Mouse (Mus musculus): ENCODE measurements around the gene Myo1g.
"Not testable (repeated sequence)": the region's sequence is repeated elsewhere in the genome, so short reads cannot be mapped to it uniquely, and the experiment has no call there.

Gene Myo1g

DNA sequence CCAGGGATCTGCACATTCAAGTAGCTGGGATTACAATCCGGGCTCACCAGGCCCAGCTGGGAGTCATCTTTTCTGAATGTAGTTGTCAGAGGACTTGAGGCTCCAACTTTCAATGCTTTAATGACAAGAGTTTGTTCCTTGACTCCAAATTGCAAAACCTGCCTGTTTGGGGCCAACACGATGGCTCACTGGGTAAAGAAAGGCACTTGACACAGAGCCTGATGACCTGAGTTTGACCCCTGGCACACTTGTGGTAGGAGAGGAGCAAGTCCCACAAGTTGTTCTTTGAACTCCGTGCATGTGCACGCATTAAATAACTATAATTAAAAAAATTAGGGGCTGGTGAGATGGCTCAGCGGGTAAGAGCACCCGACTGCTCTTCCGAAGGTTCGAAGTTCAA, 9.2 kb upstream of the Myo1g start:
- DNase-seq (ENCODE audit: low spot score) = no peak

DNA sequence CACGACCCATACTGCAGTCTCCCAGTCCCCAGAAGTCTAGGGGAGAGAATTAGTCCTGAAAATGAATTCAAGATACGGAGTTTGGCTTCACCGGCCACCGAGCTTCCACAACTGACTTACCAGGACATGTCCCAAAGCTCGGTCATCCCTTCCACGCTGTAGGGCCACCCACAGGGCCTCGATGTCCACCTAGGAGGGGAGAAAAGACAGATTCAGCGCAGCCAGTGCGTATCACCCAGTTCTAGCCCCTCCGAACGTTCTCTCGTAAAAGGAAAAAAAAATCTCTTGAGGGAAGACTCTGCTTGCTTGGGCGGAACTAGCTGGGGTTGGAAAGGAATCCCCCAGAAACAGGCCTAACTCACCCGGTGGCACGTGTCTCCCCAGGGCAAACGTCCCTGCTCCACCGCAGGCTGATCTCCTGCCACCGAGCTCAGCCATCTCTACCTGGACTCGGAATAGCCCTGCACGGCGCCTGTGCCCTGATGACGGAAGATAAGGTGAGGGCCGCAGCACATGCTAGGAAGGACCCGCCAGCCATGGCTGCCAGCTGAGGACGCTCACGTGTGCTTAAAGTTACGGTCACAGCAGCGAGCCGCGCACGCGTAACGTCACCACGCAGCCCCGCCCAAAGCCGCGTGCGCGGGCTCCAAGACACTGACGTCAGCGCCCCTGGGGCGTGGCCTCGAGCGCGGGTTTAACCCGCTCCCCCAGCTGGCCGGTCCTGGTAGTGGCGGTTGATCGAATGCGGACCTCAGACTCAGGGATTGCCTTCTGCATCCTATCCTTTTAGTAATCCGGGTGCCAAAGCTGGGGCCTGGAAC, 7.6 kb upstream of the Myo1g start:
- DNase-seq (ENCODE audit: low spot score) = peak; percentile 94

DNA sequence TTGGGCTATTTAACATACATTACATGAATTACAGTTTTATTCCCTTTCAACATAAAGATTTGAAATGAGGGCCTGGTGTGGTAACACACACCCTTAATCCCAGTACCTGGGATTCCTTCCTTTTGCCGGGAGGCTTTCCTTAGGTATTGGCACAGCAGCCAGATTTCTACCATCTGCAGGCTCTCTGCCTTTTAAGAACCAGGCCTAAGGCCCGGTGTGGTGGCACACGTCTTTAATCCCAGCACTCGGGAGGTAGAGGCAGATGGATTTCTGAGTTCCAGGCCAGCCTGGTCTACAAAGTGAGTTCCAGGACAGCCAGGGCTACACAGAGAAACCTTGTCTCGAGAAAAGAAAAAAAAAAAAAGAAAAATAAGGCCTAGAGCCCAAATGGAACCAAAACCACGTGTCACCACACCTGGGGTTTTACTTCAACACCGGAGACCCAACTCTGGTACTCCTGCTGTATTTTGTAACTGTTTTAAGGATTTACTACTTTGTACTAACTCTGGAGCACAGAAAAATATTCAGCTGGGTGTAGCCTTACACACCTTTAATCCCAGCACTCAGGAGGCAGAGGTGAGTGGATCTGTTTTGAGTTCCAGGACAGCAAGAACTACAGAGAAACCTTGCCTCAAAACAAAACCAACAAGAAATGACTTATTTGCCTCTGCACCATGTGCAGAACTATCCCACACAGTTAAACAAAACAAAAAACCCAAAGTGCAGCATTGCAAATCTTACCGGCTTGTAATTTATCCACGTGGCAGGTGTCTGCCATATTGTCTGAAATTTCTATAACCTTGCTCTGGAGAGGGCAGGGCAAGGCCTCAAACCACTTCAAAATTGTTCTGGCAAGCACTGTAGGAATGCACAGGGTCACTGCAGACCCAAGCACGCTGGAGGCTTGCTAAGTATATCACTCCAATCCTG, 6.8 kb upstream of the Myo1g start:
- no peak for DNase-seq (ENCODE audit: low spot score)

DNA sequence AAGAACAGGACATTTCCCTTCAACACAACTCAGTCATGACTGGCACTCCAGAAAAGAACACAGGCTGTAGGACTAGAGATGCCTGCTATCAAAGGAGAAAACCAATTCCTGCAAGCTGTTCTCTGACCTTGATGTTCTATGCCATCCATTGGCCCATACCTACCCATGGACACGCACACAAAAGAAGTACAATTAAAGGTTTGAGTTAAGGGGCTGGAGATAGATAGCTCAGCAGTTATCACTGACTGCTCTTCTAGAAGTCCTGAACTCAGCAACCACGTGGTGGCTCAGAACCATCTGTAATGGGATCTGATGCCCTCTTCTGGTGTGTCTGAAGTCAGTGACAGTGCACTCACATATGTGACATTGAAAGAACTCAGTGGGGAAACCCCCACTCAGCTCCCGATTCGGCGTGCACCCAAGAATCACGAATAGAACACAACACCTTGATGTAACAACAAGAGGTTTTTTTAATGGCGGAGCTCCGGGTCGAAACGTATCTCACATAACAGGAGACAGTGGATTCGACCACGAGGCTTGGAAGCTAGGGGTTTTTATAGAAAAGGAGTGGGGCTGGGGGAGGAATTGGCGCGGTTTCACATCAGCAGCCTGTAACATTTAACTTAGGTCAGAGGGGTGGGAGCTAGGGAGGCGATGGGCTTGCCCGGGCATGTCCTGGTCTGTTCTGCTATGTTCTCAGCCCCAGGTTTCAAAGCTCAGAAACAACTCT, 5.9 kb upstream of the Myo1g start:
- not testable (repeated sequence) for DNase-seq (ENCODE audit: low spot score)

DNA sequence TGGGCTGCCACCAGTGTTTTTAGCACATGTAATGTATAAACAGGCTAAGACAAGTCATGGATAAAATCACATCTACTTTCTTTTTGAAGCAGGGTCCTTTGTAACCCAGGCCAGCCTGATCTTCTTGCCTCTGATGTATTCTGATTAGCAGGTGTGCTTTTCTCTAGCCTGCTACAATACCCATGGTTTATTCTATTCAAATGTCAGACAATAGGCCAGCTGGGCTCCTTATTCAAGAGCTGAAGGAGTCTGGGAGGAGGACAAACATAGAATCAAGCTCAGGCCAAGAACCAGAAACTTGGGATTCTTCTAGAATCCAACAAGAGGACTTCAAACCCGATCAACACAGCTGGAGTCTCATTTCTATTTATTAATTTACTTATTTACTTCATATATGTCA, 4.5 kb upstream of the Myo1g start:
- DNase-seq (ENCODE audit: low spot score) = no peak

DNA sequence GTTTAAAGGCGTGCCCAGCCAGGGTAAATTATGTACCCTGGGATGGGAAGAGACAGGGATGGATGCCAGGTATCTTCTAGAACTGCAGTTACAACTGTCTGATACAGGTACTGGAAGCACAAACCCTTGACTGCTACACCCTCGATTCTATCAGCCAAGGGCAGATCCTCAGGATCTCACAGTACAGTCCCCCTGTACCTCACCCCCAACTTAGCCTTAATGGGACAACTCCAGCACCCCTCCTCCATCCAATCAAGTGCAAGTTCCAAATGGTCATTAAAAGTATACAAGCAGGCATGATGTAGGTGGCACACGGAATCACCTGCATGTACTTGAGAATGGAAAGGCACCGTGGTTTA, 4.1 kb upstream of the Myo1g start:
- no peak for DNase-seq (ENCODE audit: low spot score)

DNA sequence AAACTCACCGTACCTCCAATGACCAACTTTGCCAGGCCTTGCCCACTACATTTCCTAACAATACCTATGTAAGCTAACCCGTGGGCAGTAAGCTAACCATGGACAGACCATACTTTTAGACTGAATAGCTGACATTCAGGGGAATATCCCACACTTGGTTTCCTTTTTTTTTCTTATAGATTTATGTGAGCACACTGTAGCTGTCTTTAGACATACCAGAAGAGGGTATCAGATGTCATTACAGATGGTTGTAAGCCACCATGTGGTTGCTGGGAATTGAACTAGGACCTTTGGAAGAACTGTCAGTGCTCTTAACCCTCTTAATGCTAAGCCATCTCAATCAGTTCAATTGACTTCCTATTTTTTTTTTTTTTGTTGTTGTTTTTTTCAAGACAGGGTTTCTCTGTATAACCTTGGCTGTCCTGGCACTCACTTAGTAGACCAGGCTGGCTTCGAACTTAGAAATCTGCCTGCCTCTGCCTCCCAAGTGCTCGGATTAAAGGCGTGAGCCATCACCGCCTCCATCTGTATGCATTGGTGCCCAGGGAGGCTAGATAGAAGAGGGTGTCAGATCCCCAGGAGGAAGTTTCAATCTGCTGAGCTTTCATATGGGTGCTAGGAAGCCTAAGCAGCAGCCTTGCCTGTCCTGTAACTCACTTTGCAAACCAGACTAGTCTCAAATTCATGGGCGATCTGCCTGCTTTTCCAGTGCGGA, 3.6 kb upstream of the Myo1g start:
- no peak for DNase-seq (ENCODE audit: low spot score)

DNA sequence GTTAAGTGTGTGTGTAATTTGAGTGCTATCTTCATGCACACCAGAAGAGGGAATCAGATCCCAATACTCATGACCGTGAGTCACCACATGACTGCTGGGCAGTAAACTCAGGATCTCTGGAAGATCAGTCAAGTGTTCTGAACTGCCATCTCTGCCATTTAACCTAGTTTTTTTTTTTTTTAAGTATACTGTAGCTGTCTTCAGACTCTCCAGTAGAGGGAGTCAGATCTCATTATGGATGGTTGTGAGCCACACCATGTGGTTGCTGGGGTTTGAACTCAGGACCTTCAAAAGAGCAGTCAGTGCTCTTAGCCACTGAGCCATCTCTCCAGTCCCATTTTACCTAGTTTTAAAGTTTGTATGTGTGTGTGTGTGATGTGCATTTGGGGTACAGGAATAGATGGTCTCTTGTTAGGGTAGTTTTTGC, 2.9 kb upstream of the Myo1g start:
- no peak for DNase-seq (ENCODE audit: low spot score)

DNA sequence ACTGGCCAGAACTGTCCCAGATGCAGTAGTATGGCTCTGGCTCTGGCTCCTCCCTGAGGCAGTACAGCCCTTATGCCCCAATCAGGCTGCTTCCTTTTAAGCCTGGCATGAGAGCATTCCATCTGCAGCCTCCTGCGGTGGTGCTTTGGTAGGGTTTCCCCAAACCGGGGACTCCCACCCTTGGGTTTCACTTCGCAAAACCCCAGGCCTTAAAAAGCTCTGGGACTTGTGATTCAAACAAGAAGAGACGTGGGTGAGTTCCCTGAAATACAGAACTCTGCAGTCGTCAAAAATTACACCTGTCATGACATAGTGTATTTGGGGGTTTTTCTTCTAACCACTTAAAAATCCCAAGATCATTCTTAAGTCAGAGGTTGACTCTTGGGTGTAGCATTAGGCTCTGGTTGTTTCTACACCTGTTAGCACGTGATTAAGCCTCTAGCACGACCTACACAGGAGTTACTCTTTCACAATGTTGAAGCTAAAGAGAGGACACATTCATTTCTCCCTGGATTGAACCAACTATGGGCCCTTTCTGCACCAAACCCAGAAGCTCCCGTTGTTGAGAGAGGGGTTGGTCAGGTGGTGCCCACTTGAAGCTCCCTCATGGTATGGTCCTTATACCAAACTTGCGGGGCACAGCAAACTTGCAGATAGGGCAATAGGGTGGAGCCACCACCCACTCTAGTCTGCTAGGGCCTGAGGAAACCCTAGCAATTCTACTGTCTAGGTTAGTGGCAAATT, 2.2 kb upstream of the Myo1g start:
- no peak for DNase-seq (ENCODE audit: low spot score)

DNA sequence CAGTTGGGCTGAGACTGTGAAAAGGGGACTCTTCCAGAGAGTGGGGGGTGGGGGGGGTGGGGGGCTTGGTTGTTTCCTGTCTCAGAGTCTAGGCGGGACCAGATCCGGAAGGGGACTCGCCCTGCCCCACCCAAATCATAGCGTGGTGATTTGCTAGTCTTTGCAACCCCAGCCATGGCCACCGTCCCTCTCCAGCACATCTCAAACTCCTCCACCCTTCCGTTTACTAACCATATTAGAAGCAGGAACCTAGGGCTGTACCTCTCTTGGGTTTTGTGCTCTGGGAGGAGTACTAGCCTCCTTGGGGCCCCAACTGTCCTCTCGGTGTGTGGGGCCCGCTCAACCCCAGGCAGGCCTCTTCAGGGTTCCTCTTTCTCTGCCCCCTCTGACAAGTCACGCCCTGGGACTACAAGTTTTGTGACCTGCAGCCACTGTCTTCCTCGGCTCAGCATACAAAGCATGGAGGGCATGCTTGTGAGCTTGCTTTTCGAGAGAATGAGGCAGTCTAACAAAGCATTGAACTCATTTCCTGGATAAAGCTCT, 1.2 kb downstream of the Myo1g start:
- no peak for DNase-seq (ENCODE audit: low spot score)

DNA sequence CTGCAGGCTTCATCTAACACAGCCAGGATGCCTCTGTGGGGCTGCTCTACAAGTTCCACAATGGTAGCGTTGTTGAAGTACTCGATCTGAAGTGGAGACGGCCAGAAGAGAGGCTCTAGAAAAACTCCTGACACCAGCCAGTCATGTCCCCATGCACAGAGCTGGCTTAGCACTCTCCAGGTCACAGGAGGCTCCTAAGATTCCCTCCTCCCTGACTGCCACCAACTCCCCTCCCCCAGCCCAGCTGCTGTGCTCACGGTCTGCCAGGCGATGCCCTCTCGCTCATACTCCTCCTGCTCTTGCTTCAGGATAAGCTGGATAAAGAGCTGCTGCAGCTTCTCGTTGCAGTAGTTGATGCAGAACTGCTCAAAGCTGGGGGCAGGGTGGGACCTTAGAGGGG, 5.9 kb downstream of the Myo1g start:
- DNase-seq (ENCODE audit: low spot score) = no peak

DNA sequence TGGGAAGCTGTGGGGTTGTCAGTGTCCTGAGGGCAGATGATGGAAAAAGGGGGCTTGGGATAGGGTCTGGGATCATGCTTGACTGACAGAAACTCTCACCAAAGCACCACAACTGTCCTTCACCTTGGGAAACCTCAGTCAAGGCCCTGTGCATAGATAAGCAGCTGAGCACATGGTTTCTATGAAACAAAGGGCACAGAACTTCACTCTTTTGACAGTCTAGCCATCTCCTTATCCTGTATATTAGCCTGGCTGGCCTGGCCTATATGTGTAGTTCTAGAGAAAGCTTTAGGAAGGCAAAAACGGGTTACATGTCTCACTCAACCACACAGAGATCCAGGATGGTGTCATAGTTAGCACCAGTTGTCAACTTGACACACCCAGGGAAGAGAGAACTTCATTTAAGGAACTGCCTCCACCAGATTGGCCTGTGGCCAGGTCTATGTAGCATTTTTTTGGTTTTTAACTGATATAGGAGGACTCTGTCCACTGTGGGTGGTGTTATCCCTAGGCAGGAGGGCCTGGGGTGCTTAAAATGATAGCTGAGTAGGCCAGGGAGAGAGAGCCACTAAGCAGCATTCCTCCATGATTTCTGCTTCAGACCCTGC, 12.4 kb downstream of the Myo1g start:
- no peak for DNase-seq (ENCODE audit: low spot score)

DNA sequence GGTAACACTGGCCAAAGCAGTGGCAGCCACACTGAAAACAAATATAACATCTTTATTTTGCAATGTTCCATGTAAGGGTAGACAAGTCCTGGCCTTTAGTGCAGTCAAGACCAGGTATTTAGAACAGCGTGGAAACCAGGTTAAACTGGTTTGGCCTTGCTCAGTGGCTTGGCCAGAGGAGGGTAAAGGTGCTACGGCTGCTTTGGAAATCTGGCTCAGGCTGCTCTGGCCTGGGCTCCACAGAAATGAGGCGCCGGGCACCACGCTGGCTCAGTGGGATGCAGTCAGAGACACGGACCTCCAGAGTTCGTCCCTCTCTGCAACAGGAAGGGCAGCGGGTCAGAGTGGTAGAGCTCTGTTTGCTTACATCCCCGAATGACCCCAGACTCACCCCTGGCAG, 14.2 kb downstream of the Myo1g start:
- no peak for DNase-seq (ENCODE audit: low spot score)

DNA sequence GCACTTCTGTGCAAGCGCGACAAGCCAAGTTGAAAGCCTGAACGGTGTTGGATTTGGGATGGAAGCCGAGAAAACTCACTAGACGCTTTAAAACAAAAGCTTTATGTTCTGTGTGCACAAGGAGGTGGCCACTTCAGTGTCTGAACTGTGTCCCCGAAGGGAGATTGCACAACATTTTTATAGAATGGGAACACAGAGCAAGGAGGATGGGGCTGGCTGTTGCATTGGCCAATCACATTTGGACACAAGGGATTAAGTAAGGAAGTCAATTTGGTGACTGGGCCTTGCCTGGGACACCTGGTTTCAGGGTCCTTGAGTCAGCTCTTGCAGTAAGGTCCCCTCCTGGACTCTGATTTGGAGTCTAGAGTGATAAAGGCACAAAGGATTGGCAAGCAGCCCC, 16.1 kb downstream of the Myo1g start:
- no peak for DNase-seq (ENCODE audit: low spot score)

DNA sequence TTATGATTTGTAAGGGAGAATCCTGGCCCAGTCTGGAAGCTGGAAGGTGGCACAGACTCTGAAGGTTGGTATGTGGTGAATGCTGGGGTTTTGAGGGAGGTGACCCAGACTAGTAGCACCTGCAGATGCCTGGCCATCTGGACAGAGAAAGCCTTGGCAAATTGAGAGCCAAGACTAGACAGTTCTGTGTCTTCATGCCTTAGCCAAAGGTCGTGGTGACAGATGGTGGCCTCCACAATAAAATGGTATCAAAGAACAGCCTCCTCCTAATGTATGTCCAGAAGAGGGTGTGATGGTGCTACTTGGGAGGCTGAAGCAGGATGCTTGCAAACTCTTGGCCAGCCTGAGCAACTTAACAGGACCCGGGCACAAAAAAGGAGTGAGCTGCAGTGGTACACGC, 16.5 kb downstream of the Myo1g start:
- DNase-seq (ENCODE audit: low spot score) = no peak

DNA sequence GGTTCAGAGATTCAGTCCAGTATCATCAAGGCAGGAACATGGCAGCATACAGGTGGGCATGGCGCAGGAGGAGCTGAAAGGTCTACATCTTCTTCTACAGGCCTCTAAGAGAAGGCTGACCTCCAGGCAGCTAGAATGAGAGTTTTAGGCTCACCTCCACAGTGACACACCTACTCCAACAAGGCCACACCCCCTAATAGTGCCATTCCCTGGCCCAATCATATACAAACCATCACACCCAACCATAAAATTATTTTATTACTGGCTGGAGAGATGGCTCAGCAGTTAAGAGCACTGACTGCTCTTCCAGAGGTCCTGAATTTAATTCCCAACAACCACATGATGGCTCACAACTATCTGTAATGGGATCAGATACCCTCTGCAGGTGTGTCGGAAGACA, 18.3 kb downstream of the Myo1g start:
- DNase-seq (ENCODE audit: low spot score) = no peak

DNA sequence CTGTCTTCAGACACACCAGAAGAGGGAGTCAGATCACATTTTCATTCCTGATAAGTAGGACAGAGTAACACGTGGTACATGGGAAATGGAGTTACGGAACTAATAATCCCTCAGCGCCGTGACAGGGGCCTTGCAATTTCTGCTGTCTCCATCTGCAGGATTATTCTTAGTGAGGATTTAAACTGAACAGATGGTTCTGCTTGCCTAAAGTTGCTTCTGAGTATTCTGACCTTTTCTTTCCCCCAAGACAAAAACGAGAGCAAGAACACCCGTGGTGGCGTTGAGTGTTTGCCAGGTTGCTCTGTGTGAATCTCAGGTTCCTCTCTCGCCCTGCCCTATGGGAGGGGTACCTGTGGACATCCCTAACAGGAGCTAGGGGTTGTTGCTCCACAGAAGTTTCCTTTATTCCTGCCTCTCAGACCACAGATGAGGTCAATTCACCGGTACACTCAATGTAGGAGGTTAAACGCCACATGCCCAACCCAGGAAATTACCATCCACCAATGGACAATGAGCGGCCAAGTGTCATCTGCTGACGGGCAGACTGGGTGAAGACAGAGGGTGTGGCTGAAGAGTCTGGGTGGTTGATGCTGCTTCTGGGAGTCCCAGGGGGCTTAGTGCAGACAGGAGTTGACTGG, 23.3 kb downstream of the Myo1g start:
- no peak for DNase-seq (ENCODE audit: low spot score)

DNA sequence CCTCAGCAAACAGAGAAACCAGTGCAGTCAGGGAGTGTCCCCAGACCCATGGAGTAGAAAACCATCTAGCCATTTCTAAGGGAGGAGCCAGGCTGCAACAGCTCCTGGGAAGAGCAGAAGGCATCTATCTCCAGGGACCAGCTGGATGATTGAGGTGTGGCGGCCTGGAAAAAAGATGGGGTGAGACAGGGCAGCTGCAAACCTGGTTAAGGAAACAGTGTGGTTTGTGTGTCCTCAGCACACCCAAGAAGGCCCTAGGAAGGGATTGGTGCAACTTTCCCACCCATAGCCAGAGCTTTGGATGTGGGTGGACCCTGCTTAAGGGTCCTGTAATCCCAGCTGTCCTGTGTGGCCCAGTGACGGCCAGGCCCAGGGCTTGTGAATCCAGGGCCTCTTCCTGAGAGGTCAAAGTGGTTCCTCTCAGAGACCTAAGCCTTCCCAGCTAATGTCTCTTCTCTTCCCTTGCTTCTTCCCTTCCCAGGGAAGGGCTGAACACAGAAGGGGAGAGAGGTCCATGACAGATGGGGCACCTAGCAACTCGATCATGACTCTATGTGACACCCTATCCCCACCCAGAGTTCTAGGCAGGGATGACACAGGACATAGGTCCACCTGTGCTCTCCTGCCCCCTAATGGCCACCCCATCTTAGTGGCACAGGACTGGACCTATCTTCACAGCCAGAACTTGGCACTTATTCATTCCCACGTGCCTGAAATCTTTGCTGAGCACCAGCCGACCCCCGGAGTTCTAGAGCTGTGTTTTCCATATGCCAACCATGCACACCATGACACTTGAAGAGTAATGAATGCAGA, 30.9 kb downstream of the Myo1g start:
- DNase-seq (ENCODE audit: low spot score) = no peak

DNA sequence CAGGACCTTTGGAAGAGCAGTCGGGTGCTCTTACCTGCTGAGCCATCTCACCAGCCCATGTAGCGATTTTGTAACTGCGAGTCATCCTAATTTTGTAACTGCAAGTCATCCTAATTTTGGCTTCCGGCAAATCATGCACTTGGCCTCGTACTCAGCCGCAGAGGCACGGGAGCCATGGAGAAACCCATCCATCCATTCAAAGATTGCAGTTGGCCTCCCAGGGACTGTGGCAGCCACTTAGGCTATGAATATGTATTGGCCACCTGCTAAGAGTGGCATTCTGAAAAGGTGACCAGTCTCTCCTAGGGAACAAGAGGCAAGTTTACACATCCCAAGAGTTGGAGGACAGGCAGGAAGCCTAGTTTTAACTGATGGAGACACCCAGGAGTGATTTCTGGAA, 31.5 kb downstream of the Myo1g start:
- DNase-seq (ENCODE audit: low spot score) = no peak
